Mouse (Mus musculus) layer of hippocampus, adult 18-20 months (tissue): Measurements from ENCODE around the gene Pea15a. TPM values are rescaled to one million over a fixed set of nuclear protein-coding genes. Genes with fewer than 3 reads are reported as not detected.

Source experiments
- DNase-seq, 2 experiments: peaks; one replicate each; pipeline ENCODE4 v3.0.0; 2022; ENCODE audit warnings: low spot score in 2 of 2
- total RNA-seq, 2 experiments: library from RNA; stranded (reverse); gene quantifications; 2 replicates each; pipeline ENCODE4 v1.2.3; 2021

Pea15a gene
- total RNA-seq, 2 experiments from 2014 or later: 445 to 478 TPM

DNA sequence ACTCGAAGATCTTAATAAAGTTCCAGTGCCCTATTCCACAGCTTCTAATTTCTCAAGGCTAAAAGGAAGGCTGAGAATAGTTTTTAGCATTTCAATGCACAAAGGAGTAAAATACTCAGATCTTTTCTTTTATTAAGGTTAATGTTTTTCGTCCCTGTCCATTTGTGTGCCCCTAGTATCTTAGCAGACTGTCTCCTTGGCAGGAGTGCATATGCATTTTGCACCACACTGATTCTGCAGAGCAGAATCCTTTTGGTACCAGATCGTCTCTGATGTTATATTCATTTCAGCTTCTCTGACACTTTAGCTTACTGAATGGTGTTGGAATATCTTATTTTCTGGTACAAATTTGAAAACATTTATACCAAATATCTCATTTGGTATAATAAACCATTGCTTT lies 24.8 kb downstream of the Pea15a start:
- DNase-seq: no peak

- DNase-seq: no peak
These were observed 25.7 kb downstream of the Pea15a start for GRCm38 (mm10) chr1:172180881-172181280.

GRCm38 (mm10) chr1:172179102-172179501 lies 27.5 kb downstream of the Pea15a start:
- DNase-seq: no peak

DNA sequence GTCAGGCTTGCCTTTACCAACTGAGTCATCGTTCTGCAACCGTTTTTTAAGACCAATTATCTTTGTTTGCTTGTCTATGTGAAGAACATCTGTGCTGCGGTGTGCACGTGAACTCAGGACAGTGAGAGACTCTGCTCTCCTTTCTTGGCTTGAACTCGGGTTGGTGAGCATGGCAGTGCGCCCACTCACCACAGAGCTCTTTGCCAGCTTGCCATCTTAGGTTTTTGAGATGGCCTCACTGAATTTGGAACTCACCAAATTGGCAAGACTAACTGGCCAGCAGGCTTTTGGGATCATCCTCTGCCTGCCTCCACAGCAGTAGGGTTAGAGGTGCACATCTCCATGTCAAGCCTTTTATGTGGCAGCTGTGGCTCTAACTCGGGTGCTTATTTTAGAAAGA lies 28.8 kb downstream of the Pea15a start:
- no peak for DNase-seq

DNA sequence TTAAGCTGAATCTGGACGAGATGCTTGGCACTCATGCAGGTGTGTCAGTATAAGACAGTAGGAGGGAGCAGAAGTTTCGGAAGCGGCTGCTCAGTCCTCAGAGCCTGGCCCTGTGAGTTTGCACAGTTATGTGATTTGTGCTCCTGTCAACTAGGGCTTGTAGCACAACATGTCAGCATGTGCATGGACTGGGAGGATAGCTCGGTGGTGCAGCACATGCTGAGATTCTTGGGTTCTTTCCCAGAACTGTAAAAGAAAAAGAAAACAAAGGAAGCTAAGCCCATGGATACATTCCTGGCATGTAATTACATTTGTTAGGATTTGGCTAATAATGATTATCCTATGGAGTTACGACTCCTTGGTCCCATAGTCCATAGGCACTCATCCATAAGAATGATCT lies 33.4 kb downstream of the Pea15a start:
- no peak for DNase-seq

DNA sequence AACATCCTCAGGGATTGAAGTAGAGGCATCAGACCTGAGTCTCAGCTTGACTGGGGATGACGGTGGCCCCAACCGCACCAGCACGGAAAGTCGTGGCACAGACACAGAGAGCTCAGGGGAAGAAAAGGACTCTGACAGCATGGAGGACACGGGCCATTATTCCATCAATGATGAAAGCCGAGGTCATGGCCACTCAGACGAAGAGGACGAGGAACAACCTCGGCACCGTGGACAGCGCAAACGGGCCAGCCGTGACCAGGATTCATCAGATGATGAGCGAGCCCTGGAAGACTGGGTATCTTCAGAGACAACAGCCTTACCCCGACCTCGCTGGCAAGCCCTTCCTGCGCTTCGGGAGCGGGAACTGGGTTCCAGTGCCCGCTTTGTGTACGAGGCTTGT lies 34.2 kb downstream of the Pea15a start:
- no peak for DNase-seq

DNA sequence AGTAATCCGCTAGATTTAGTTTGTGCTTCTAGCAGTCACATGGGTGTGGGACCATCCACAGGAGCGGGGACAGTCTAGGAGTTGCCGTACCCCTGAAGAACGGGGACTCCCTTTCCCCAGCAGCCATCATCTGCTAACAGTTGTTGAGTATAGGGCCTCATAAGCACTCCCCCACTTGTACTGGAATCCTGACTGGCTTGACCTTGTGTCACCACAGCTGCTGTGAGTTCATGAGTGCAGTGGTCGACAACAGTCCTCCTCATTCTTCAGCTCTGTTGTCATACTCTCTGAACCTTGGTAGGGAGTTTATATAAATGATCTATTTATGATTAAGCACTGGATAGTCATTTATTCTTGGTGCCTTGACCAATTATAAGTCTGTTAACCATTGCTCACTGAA lies 36.8 kb downstream of the Pea15a start:
- no peak for DNase-seq

DNA sequence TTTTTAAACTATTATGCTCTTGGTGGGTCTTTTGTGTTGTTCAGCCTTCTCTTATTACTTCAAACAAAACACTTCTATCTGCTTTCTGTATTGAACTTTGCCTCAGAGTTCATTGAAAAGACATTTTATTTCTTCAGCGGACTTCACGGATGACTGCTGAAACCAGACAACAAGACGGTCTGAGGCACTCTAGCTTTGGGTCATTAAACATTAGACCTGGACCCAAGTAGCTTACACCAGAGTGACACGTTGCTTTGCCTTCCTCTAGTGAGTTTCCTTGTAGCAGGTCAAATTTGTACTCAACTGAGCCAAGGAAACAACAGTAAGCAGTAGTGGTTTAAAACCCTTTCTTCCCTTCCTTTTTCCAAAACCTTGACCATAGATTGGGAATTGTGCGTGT lies 38.7 kb downstream of the Pea15a start:
- no peak for DNase-seq

DNA sequence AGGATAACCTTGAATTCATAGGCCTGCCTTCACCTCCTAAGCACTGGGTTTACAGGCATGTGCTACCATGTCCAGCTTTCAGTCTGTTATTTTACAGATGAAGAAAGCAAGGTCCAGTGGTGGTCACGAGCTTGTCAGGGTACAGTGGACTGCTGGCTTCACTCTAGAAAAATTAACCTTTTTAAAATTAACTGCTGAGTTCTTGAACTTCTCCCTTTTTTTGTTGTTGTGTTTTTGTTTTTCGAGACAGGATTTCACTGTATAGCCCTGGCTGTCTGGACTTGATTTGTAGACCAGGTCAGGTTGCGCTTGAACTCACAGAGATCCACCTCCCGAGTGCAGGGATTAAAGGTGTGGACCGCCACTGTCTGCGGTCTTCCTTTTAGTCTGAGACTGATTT lies 43.6 kb downstream of the Pea15a start:
- no peak for DNase-seq

DNA sequence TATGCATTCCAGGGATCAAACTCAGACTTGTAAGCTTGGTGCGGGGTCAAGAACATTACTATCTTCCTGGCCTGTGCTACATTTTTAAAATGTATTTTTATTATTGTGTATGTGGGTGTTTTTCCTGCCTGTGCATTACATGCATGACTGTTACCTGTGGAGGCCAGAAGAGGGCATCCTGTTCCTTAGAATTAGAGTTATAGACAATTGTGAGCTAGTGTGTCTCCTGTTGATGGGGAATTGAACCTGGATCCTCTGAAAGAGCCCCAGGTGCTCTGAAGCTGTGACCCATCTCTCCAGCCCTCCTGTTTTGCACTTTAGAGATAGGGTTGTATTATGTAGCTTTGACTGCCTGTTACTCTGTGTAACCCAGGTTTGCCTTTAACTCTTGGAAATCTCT lies 44.6 kb downstream of the Pea15a start:
- DNase-seq: peak in 1 of 2 experiments; percentile 72

- DNase-seq: no peak
These were observed 46.1 kb downstream of the Pea15a start for GRCm38 (mm10) chr1:172160508-172160907.

DNA sequence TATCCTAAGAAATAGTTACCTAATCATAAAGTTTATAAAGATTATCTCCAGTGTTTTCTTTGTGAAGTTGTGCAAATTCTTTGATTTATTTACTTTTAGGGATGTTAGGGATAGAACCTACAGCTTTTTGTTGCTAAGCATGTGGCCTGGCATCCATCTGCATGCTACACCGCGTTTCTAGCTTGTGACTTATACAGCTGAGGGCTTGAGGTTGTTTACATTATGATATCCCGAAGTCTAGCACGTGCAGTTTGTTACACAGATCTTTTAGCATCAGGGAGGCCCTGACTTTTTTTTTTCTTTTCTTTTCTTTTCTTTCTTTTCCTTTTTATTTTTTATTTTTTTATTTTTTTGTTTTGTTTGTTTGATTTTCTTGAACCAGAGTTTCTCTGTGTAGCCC lies 46.6 kb downstream of the Pea15a start:
- DNase-seq: no peak

DNA sequence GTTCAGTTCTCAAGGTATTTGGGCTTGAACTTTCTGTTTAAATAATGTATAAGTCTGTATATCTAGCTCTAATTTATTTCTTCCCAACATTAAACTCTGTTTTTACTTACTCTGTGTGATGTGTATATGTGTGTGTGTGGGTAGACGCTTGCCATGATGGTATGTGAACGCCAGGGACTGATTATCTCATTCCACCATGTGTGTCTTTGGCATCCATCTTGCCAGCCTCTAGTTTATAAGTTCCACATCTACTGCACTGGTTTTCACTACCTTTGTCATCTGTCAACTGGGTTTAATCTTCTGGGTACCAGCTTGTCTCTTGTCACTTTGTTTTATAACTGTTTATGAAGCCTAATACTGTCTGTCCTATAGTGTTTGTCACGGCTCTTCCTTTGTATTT lies 51.1 kb downstream of the Pea15a start:
- no peak for DNase-seq

DNA sequence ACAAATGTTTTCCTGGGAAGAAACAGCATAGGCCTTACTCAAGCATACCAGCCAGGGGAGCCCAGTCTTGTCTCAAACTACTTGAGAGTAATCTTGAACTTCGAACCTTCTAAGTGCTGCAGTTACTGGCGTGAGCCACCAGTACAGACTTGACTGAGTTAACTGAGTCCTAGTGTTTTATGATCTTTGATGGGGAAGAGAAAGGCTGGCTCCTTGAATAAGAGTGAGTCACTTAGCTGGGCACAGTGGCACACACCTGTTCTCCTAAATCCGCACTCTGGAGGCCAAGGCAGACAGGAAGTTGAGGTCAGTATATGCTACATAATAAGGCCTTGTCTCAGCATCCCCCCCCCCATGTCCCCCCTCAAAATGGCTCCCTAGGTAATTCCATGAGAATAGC lies 52.1 kb downstream of the Pea15a start:
- DNase-seq: no peak

DNA sequence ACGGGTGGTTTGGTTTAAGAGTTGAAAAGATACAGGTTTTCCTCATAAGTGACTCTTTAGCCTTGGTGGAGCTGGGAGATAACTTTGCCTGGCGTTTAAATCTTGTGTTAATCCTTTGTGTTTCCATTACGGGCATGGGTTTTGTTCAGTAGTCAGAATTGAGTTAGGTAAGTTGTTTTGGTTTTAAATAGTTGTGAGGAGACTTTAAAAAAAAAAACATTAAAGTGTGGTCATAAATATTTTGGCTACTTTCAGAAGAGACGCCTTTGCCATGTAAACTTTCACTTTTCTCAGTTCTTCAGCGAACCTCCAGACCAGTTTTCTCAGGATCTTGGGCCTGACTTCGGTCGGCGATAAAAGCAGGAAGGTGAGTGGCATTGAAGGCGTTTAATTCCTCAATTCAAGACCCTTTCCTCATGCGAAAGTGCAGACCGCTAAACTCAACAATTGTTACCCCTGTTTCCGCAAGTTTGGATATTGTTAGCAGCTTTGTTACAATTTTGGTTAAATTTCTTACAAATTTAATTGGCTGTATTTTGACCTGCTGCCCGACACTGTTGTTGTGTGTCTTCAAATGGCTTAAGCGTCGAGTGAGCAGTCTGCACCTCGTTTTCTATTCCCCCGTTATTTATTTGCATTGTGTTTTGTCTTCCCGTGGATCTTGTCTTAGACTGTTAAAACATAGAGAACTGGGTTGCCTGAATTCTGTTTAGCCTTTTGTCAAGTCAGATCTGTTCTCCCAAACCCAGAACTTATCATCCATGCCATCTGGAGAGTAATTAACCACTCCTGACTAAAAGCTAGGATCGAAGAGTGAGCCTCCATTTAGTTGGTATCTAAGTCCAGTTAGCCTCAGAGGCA lies 57.4 kb downstream of the Pea15a start:
- DNase-seq: no peak

DNA sequence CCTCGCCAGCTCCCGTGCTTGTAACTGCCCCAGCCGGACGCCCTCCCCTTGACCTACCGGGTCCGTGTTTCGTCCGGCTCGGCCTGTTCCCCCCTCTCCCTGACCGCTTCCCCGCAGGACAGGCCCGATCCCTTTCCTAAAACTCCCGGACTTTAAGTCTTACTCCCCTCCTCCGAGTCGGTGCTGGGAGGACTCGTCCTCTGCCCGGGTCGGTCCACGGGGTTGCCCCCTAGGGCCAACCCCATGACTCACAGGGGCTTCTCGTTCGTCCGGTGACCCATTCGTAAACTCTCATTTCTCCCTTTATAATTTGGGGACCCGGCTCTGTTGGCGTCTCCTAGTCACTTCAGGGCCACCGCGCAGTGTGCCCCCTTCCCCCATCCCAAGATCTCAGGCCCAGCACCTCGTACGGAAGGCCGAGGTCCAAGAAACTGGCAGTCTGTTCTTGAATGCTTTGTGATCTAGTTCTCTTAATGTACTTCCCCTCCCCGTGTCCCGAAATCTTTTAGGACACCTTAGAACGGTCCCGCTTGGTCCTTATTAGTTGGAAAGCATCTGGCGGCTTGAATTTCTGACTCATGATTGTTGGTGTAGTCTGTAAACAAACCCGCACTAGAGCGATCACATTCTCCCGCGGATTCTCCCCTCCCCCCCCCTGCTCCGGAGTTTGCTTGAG lies 58.2 kb downstream of the Pea15a start:
- DNase-seq: peak in 1 of 2 experiments; percentile 47

GRCm38 (mm10) chr1:172147835-172148278 lies 58.7 kb downstream of the Pea15a start, which contains the start of gene Dcaf8:
Gene Dcaf8 (plus strand): TSS chr1:172148084.
- DNase-seq: peak; percentile 94 to 96

Other genes with a start within 250 kb of the Pea15a start
- 10 to 100 TPM; 13.4 to 13.6 TPM for gene Vangl2, start 178.4 kb downstream of the Pea15a start, total RNA-seq
- gene Nhlh1, start 149.2 kb downstream of the Pea15a start, total RNA-seq: 1 to 10 TPM in 1 of 2 experiments, under 1 TPM in 1; 0.68 to 1.1 TPM
- gene Copa, start 124.3 kb downstream of the Pea15a start, total RNA-seq: 100 to 1,000 TPM; 141 to 146 TPM
- 10 to 100 TPM; 54.5 to 55.3 TPM for gene Ncstn, start 124.0 kb downstream of the Pea15a start, total RNA-seq
- 10 to 100 TPM; 84.4 to 84.5 TPM for gene Pex19, start 80.0 kb downstream of the Pea15a start, total RNA-seq
- 100 to 1,000 TPM; 111 to 115 TPM for gene Dcaf8, start 58.7 kb downstream of the Pea15a start, total RNA-seq
- gene Casq1, start 13.1 kb upstream of the Pea15a start, total RNA-seq: under 1 TPM; 0.54 to 0.71 TPM
- gene Atp1a4, start 51.6 kb upstream of the Pea15a start, total RNA-seq: not detected
- 100 to 1,000 TPM; 262 to 286 TPM for gene Igsf8, start 54.8 kb upstream of the Pea15a start, total RNA-seq
- gene Atp1a2, start 91.3 kb upstream of the Pea15a start, total RNA-seq: 100 to 1,000 TPM; 555 to 598 TPM
- gene Kcnj9, start 122.5 kb upstream of the Pea15a start, total RNA-seq: 10 to 100 TPM; 70.6 to 75.4 TPM
- gene Kcnj10, start 134.4 kb upstream of the Pea15a start, total RNA-seq: 10 to 100 TPM; 82.6 to 88.4 TPM
- 1 to 10 TPM; 7.8 to 8.5 TPM for gene Pigm, start 169.7 kb upstream of the Pea15a start, total RNA-seq